Mouse (Mus musculus) mouse embryonic stem cell (cell line): ENCODE measurements around the gene Gtf2a1l.

Experiments
- in situ Hi-C, 2 experiments: fragments of 300-500 bp; cut with MboI; formaldehyde crosslinking; loops; 1 replicate in 1 of 2; 3 replicates in 1 of 2; pipeline ENCODE4 v1.14.3; 2019 to 2020; ENCODE audit warnings: low sequenced_read_pairs in 2 of 2, low pct_unique_long_range_greater_than_20kb in 1 of 2, mixed read lengths in 1 of 2; ENCODE audit not compliant: unreplicated experiment in 1 of 2

The Gtf2a1l gene

DNA sequence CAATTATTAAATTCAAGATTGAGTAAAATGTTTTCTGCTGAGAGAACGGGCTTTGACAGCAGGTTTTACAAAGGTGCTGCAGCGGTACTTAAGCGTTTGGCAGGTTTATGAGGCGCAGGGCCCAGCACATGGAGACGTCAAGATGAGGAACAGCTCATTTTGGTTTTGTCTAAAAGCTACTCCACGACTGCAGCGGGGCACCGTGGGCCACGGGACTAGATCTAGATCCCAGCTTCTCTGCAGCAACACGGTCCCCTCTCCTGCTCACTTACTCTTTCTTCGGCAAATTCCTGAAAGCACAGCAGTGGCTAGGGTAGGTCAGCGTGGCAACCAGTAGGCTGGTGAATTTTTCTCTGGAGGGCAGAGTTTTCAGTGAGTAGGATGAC lies 85.0 kb downstream of the Gtf2a1l start:
- in situ Hi-C loops = no loop called here

DNA sequence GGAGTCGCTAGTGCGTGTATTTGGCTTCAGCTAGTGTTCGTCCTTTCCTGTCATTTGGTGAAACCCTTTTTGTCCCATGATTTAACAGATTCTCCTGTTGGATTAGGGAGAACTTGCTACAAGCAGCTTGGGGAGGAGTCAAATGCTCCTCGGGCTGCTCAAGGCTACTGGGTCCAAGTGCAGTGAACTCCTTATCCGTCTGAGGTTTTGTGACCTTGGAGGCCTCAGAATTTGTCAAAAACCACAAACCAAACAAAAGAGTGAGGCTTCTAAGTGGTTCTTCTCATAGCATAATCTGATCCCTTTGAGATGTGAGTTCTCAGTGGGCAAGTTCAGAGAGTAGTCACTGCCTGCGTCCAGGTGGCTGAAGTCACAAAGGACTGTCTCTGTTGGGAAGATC lies 87.3 kb downstream of the Gtf2a1l start:
- in situ Hi-C loops = no loop called here

- in situ Hi-C loops = no loop called here
These were observed 89.6 kb downstream of the Gtf2a1l start for GRCm38 (mm10) chr17:88758003-88758437.

- in situ Hi-C loops = no loop called here
These were observed 95.1 kb downstream of the Gtf2a1l start for GRCm38 (mm10) chr17:88763396-88764135.

DNA sequence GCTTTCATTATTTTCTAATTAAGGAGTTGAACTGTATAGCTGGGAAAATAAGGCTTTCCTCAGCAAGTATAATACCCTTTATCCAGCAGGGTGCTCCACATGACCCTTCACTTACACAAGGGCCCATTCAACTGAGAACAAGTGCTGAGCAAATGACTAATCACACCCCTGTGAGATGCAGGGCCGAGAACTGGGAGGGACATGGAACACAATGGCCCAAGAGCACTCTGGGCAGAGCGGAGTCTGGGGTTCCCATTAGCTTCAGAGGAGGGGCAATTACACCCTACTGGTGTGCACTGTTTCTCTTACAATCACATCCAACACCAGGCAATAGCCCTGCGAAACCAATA lies 95.7 kb downstream of the Gtf2a1l start:
- in situ Hi-C loops = no loop called here
